Mouse (Mus musculus) lung, adult 2 months (tissue): Measurements from ENCODE around the gene Hemk1. TPM values are rescaled to one million over a fixed set of nuclear protein-coding genes. Genes with fewer than 3 reads are reported as not detected.
A peak's percentile ranks its signal among the peaks of the same experiment; 100 is the strongest.

Experiments used
- DNase-seq: peaks from one replicate; pipeline ENCODE4 v3.0.0; 2022
- H3K4me1 ChIP-seq: fragments of 200-500 bp; 2 replicates; pipeline ENCODE4 v1.6.1; 2011; ENCODE audit warnings: low read length; ENCODE audit not compliant: control insufficient read depth, insufficient read depth
- H3K4me3 ChIP-seq: fragments of 200-500 bp; replicated peaks from 2 replicates; pipeline ENCODE3; 2011; ENCODE audit warnings: low read depth, mild to moderate bottlenecking, control low read depth, low read length; ENCODE audit errors: extremely low read depth
- CTCF ChIP-seq: fragments of 200-500 bp; IDR thresholded peaks from 2 replicates; pipeline ENCODE4 v1.5.1; 2011; ENCODE audit warnings: mild to moderate bottlenecking, low read length, control low read depth; ENCODE audit not compliant: insufficient read depth
- POLR2A ChIP-seq: fragments of 200-500 bp; IDR thresholded peaks from 2 replicates; pipeline ENCODE4 v1.6.1; 2011; ENCODE audit warnings: low read depth, mild to moderate bottlenecking, control low read depth, low read length, borderline replicate concordance; ENCODE audit errors: extremely low read depth
- WGBS: fragments of 180-500 bp; shearing (Covaris S2); methylation state at CpG from one replicate; pipeline ENCODE4 v1.1.7; 2018; 5-methylcytosine and 5-hydroxymethylcytosine counted together
- polyA plus RNA-seq: library from polyadenylated mRNA; depleted of rRNA; stranded (reverse); fragments of >200 nt; gene quantifications from 2 replicates; pipeline ENCODE4 v1.2.3, GENCODE M21; 2012

Hemk1 gene
- polyA plus RNA-seq, 1 experiment: 21.0 TPM

- Histone ChIP-seq H3K4me1 (peaks cover 18% of the 10 kb centered on the region), H3K4me3 (peak overlapping the region; percentile 86)
- no peak for DNase-seq
- WGBS: under 1% methylated on average over 16 of the region's 16 CpGs
- TF ChIP-seq POLR2A: 0 out of 2 replicates have a peak, but pooled peaks have one; percentile 8
- TF ChIP-seq CTCF: no peak
These were observed 41.1 kb downstream of the Hemk1 start for GRCm38 (mm10) chr9:107297059-107297458.

DNA sequence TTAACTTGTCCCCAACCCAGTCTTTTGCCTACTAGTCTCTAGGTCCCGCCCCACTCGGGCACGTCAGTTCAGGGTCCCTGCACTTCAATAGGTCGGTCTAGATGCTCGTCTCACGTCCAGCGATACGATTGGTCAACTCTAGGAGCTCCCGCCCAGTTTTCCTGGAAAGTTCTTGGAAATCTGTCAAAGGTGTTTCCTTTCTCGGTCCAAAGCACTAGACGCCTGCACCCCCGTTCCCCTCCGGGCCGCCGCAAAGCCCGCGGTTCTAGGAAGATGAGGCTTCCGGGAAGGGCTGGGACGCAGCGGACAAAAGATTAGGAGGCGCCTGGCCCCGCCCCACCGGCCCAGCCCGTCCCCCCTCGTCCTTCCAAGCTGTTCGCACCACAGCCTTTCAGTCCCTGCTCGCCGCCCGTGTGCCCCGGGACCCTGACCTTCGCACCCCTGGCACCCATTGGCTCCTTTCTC is 41.6 kb downstream of the Hemk1 start:
- TF ChIP-seq POLR2A: peak; percentile 84
- no peak for TF ChIP-seq CTCF
- Histone ChIP-seq H3K4me3 (peak overlapping the region; percentile 86), H3K4me1 (peaks cover 16% of the 10 kb centered on the region)
- WGBS: under 1% methylated on average over 31 of the region's 31 CpGs
- peak; percentile 98 for DNase-seq

GRCm38 (mm10) chr9:107296041-107296440 is 42.1 kb downstream of the Hemk1 start:
- Histone ChIP-seq H3K4me1 (peaks cover 15% of the 10 kb centered on the region), H3K4me3 (peak overlapping the region; percentile 64)
- no peak for TF ChIP-seq POLR2A
- no peak for TF ChIP-seq CTCF
- WGBS: under 1% methylated on average over 14 of the region's 14 CpGs
- no peak for DNase-seq

- TF ChIP-seq CTCF: no peak
- no peak for TF ChIP-seq POLR2A
- DNase-seq: no peak
- H3K4me3 ChIP-seq: peak within 1 kb of the TSS; percentile 86
- peaks cover 13% of the 10 kb centered on the region for H3K4me1 ChIP-seq
These were observed 42.3 kb downstream of the Hemk1 start, which contains the start of gene Cish for GRCm38 (mm10) chr9:107296016-107296040. Cish (plus strand) TSS chr9:107296026.

DNA sequence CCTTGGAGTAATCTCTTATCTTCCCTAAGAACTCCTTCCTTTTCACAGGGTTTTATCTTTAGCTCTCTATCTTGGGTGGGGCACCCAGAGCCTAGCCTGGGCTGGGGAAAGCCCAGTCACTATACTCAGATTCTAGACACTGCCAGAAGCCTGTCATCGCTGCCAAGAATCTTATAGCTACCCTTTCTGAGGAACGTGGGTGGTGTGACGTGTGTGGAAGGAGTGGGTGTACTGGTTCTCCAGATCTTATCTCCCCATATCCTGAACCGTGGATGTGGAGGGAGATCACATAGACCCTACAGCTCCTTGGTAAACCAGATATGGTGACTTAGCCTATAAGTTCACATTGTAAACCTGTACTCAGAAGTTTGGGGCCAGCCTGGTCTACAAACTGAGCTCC is 42.5 kb downstream of the Hemk1 start:
- Histone ChIP-seq H3K4me3 (peak overlapping the region; percentile 64), H3K4me1 (peaks cover 10% of the 10 kb centered on the region)
- TF ChIP-seq POLR2A (no peak), CTCF (no peak)
- WGBS: 21% methylated on average over 4 of the region's 4 CpGs
- no peak for DNase-seq

- TF ChIP-seq CTCF (peak; percentile 93), POLR2A (no peak)
- DNase-seq: peak; percentile 91
- 3% methylated on average over 6 of the region's 6 CpGs for WGBS
- Histone ChIP-seq H3K4me3 (no peak overlapping the region), H3K4me1 (peaks cover 8% of the 10 kb centered on the region)
These were observed 43.9 kb downstream of the Hemk1 start for GRCm38 (mm10) chr9:107294249-107294648.

- TF ChIP-seq CTCF: peak; percentile 97
- no peak for TF ChIP-seq POLR2A
- peak; percentile 87 for DNase-seq
- Histone ChIP-seq H3K4me3 (no peak overlapping the region), H3K4me1 (peaks cover 11% of the 10 kb centered on the region)
- whole genome bisulfite sequencing: 27% methylated on average over 10 of the region's 10 CpGs
These were observed 47.3 kb downstream of the Hemk1 start for GRCm38 (mm10) chr9:107290897-107291296.

DNA sequence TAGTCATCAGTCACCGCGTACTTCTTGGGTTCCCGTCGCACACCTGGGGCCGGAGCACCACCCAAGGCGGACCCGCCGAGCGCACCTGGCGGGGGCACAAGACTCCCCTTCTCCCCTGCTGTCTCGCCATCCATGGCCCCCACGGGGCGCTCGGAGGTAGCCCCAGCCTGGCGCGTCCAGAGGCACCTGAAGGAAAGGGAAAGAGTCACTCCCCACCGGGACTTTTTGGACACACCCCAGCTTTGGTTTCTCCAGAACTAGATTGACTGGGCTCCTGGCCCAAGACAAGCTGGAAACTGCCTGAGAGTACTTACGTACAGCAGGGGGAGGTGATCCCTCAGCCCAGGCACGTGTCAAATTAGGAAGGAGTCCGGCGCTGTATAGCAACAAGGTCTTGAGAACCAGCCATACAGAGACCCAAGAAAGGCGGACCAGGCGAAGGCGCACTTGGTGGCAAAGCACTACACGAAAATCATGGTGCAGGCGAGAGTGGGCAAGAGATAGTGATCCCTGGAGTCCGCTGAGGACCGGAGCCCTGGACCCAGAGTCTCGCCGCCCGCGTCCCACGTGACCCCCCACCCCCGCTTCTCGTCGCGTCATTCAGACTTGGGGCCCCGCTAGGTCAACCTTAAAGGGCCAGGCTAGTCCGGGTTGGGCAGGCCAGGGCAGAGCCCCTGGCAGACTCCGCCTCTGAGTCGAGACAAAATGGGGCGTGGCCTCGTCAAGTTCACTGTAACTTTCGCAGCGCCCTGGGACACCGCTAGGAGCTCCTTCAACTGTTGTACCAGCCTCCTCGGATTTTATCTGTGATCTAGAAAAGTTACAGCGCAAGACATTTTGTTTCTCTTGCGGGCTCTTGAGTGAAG is 48.7 kb downstream of the Hemk1 start, which contains the start of gene Mapkapk3:
TSS of gene Mapkapk3 (minus strand) at position 667 of the 866 bp plus-strand sequence.
- TF ChIP-seq POLR2A: peak; percentile 50; the same call in 1 of the 2 replicates
- peak; percentile 36; the same call in 1 of the 2 replicates for TF ChIP-seq CTCF
- 3% methylated on average over 49 of the region's 49 CpGs for WGBS
- DNase-seq: peak; percentile 87

GRCm38 (mm10) chr9:107288711-107289110 is 49.4 kb downstream of the Hemk1 start:
- 32% methylated on average over 8 of the region's 8 CpGs for WGBS
- H3K4me3 ChIP-seq: peak overlapping the region; percentile 85
- peaks cover 5% of the 10 kb centered on the region; the same call in 1 of the 2 replicates for H3K4me1 ChIP-seq
- peak; percentile 52; the same call in 1 of the 2 replicates for TF ChIP-seq POLR2A
- TF ChIP-seq CTCF: no peak
- no peak for DNase-seq

More for the DNA sequence above, 48.7 kb downstream of the Hemk1 start, which contains the start of gene Mapkapk3:
- H3K4me1 ChIP-seq: peaks cover 6% of the 10 kb centered on the region
- peak within 1 kb of the TSS; percentile 85 for H3K4me3 ChIP-seq
